Mouse (Mus musculus) heart, embryonic 15.5 days (tissue): ENCODE measurements around the gene A630010A05Rik. TPM values are rescaled to one million over a fixed set of nuclear protein-coding genes. Genes with fewer than 3 reads are reported as not detected.
"Not testable (repeated sequence)": the region's sequence is repeated elsewhere in the genome, so short reads cannot be mapped to it uniquely, and the experiment has no call there.

Experiments
- ATAC-seq: fragments of 200-750 bp; cut with Nextera tagmentation; replicated peaks from 2 replicates; pipeline ENCODE4 v1.8.0; 2017; ENCODE audit warnings: low read depth, moderate TSS enrichment; ENCODE audit not compliant: insufficient number of reproducible peaks, insufficient read depth, low FRiP score
- H3K27ac ChIP-seq: fragments of 300-500 bp; sonication (generic); 2 replicates; pipeline ENCODE4 v1.5.1; 2015; ENCODE audit warnings: mild to moderate bottlenecking, inconsistent platforms
- H3K27me3 ChIP-seq: fragments of 300-500 bp; sonication (generic); 2 replicates; pipeline ENCODE4 v1.6.1; 2015; ENCODE audit warnings: inconsistent platforms
- H3K36me3 ChIP-seq: fragments of 300-500 bp; sonication (generic); 2 replicates; pipeline ENCODE4 v1.6.1; 2015; ENCODE audit warnings: mild to moderate bottlenecking, inconsistent platforms
- H3K4me1 ChIP-seq: fragments of 300-500 bp; sonication (generic); replicated peaks from 2 replicates; pipeline ENCODE4 v1.6.1; 2015; ENCODE audit warnings: inconsistent platforms
- H3K4me2 ChIP-seq: fragments of 300-500 bp; sonication (generic); 2 replicates; pipeline ENCODE4 v1.6.1; 2015; ENCODE audit warnings: inconsistent platforms, mild to moderate bottlenecking, moderate library complexity
- H3K4me3 ChIP-seq: fragments of 300-500 bp; sonication (generic); 2 replicates; pipeline ENCODE4 v1.5.1; 2015; ENCODE audit warnings: mild to moderate bottlenecking, inconsistent platforms
- H3K9ac ChIP-seq: fragments of 300-500 bp; sonication (generic); 2 replicates; pipeline ENCODE4 v1.6.1; 2015; ENCODE audit warnings: mild to moderate bottlenecking, inconsistent platforms
- H3K9me3 ChIP-seq: fragments of 300-500 bp; sonication (generic); replicated peaks from 2 replicates; pipeline ENCODE4 v1.6.1; 2016; ENCODE audit warnings: inconsistent platforms
- WGBS: fragments of 180-500 bp; shearing (Covaris S2); methylation state at CpG from one replicate; pipeline ENCODE4 v1.1.7; 2015; ENCODE audit warnings: mixed read lengths; 5-methylcytosine and 5-hydroxymethylcytosine counted together
- polyA plus RNA-seq: library from polyadenylated mRNA; unstranded; fragments of >200 nt; fragmentation: Nextera tagmentation; extraction: Ambion mirVana; gene quantifications from 2 replicates; pipeline ENCODE4 v1.2.1, GENCODE M21; 2015

The A630010A05Rik gene
- not detected in 2 replicates for polyA plus RNA-seq

GRCm38 (mm10) chr16:14562017-14562416, at the start of gene A630010A05Rik:
Gene A630010A05Rik, plus strand, starts transcription at chr16:14562317.
- H3K27me3 ChIP-seq = no peaks in the 10 kb centered on the region
- no peaks in the 10 kb centered on the region for H3K9me3 ChIP-seq
- H3K4me2 ChIP-seq = no peak within 1 kb of the TSS
- H3K4me1 ChIP-seq = no peaks in the 10 kb centered on the region
- H3K9ac ChIP-seq = no peak within 1 kb of the TSS
- no peaks in the 10 kb centered on the region for H3K36me3 ChIP-seq
- ATAC-seq = no peak
- no peak within 1 kb of the TSS for H3K27ac ChIP-seq
- H3K4me3 ChIP-seq = no peak within 1 kb of the TSS
- WGBS = 67% methylated on average over 1 of the region's 1 CpGs

- Histone ChIP-seq H3K4me3 (no peak overlapping the region), H3K4me1 (no peaks in the 10 kb centered on the region), H3K27me3 (no peaks in the 10 kb centered on the region), H3K36me3 (no peaks in the 10 kb centered on the region), H3K9ac (no peak overlapping the region), H3K4me2 (no peak overlapping the region), H3K27ac (no peak overlapping the region), H3K9me3 (no peaks in the 10 kb centered on the region)
- ATAC-seq = no peak
Measured at GRCm38 (mm10) chr16:14535766-14536165, 26.4 kb upstream of the A630010A05Rik start.

- not testable (repeated sequence) for H3K4me1 ChIP-seq, H3K9ac ChIP-seq, H3K9me3 ChIP-seq, H3K27ac ChIP-seq, H3K4me3 ChIP-seq, H3K27me3 ChIP-seq, ATAC-seq, H3K4me2 ChIP-seq, H3K36me3 ChIP-seq
- 42% methylated on average over 1 of the region's 1 CpGs for WGBS
Measured at GRCm38 (mm10) chr16:14557191-14557590, 4.9 kb upstream of the A630010A05Rik start.

Other genes starting within 250 kb of the A630010A05Rik start
- 107 and 113 TPM in 2 replicates for gene Fopnl, start 244.9 kb upstream of the A630010A05Rik start, polyA plus RNA-seq
- gene Abcc1, start 200.8 kb upstream of the A630010A05Rik start, polyA plus RNA-seq = 2.8 and 5.6 TPM in 2 replicates